Mouse (Mus musculus): ENCODE results near the gene Gcdh. TPM values are rescaled to one million over a fixed set of nuclear protein-coding genes. Genes with fewer than 3 reads are reported as not detected.

The Gcdh gene
- polyA plus RNA-seq, 1 experiment from 2014 or later = 39.1 TPM

DNA sequence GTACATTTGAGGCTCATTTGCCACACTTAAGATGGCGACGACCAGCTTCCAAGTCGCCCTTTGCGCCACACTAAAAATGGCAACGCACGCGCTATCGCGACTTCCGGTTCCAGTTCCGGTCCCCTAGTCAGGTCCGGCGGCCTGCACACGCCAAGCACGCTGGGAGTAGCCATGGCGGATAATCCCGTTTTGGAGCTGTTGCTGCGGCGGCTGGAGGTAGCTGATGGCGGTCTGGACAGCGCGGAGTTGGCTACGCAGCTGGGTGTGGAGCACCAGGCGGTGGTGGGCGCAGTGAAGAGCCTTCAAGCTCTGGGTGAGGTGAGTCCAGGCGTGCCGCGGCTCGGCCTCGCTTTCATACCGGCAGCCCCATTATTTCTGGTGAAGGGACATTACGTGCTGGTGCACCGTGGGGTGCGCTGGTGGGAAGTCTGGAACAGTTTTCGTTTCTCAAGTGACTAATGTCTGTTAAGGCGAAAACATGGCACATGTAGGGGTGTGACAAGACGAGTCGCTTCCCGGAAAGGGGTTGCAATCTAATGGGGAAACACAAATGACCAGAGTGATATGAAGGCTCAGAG lies 36.8 kb downstream of the Gcdh start, which contains the start of gene Farsa:
Gene Farsa, plus strand, starts transcription at position 126 of the 578 bp plus-strand sequence.
- ATAC-seq (ENCODE audit: insufficient number of reproducible peaks, insufficient read depth, low FRiP score, low TSS enrichment, low read depth) = peak; percentile 65
- Histone ChIP-seq H3K9me3 (no peaks in the 10 kb centered on the region), H3K4me1 (peaks cover 14% of the 10 kb centered on the region), H3K4me3 (peak within 1 kb of the TSS; percentile 74), H3K27me3 (no peaks in the 10 kb centered on the region), H3K36me3 (peaks cover 29% of the 10 kb centered on the region), H3K4me2 (peak within 1 kb of the TSS; percentile 94), H3K27ac (peak within 1 kb of the TSS; percentile 71), H3K9ac (peak within 1 kb of the TSS; percentile 88)
- WGBS = under 1% methylated on average over 39 of the region's 39 CpGs

DNA sequence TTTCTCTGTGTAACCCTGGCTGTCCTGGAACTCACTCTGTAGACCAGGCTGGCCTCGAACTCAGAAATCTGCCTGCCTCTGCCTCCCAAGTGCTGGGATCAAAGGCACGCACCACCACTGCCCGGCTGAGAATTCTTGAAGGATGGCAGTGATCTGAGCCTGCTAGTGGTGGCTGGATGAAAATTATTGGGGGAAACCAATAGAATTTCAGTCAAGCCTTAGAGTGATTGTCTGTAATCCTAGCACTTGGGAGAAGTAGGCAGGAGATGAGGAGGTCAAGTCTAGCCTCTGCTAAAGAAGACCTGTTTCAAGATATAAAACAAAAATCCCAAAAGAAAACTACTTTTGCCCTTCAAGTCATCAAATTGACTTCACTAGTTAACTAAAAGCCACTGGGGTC lies 37.3 kb downstream of the Gcdh start:
- Histone ChIP-seq H3K4me2 (peak overlapping the region; percentile 94; the same call in 1 of the 2 replicates), H3K4me1 (peaks cover 14% of the 10 kb centered on the region), H3K27me3 (no peaks in the 10 kb centered on the region), H3K9ac (no peak overlapping the region; the same call in 1 of the 2 replicates), H3K36me3 (peaks cover 24% of the 10 kb centered on the region), H3K27ac (no peak overlapping the region), H3K4me3 (peak overlapping the region; percentile 74), H3K9me3 (no peaks in the 10 kb centered on the region)
- ATAC-seq (ENCODE audit: insufficient number of reproducible peaks, insufficient read depth, low FRiP score, low TSS enrichment, low read depth) = no peak
- 96% methylated on average over 3 of the region's 3 CpGs for WGBS

- H3K4me3 ChIP-seq = peak overlapping the region; percentile 97
- peaks cover 37% of the 10 kb centered on the region for H3K4me1 ChIP-seq
- 38% methylated on average over 6 of the region's 6 CpGs for WGBS
- H3K9me3 ChIP-seq = no peaks in the 10 kb centered on the region
- no peak for ATAC-seq (ENCODE audit: insufficient number of reproducible peaks, insufficient read depth, low FRiP score, low TSS enrichment, low read depth)
- no peaks in the 10 kb centered on the region for H3K27me3 ChIP-seq
- peak overlapping the region; percentile 75 for H3K4me2 ChIP-seq
- peak overlapping the region; percentile 80 for H3K27ac ChIP-seq
- H3K9ac ChIP-seq = peak overlapping the region; percentile 74
- peaks cover 28% of the 10 kb centered on the region for H3K36me3 ChIP-seq
Observed at GRCm38 (mm10) chr8:84847684-84848435, 45.9 kb downstream of the Gcdh start.

- peak; percentile 99 for ATAC-seq (ENCODE audit: insufficient number of reproducible peaks, insufficient read depth, low FRiP score, low TSS enrichment, low read depth)
- no peaks in the 10 kb centered on the region for H3K9me3 ChIP-seq
- H3K4me1 ChIP-seq = peaks cover 42% of the 10 kb centered on the region
- H3K4me2 ChIP-seq = peak within 1 kb of the TSS; percentile 84
- no peaks in the 10 kb centered on the region for H3K27me3 ChIP-seq
- H3K9ac ChIP-seq = peak within 1 kb of the TSS; percentile 97
- H3K36me3 ChIP-seq = peaks cover 37% of the 10 kb centered on the region
- peak within 1 kb of the TSS; percentile 97 for H3K4me3 ChIP-seq
- under 1% methylated on average over 55 of the region's 55 CpGs for WGBS
- peak within 1 kb of the TSS; percentile 88 for H3K27ac ChIP-seq
Observed at GRCm38 (mm10) chr8:84846722-84847572, 46.8 kb downstream of the Gcdh start, which contains the start of gene Calr. TSS of gene Calr (minus strand) at chr8:84846934.

GRCm38 (mm10) chr8:84846094-84846721 lies 47.5 kb downstream of the Gcdh start:
- Histone ChIP-seq H3K4me3 (peak overlapping the region; percentile 97), H3K4me1 (peaks cover 42% of the 10 kb centered on the region), H3K27ac (peak overlapping the region; percentile 88), H3K27me3 (no peaks in the 10 kb centered on the region), H3K9ac (peak overlapping the region; percentile 97), H3K9me3 (no peaks in the 10 kb centered on the region), H3K36me3 (peaks cover 45% of the 10 kb centered on the region), H3K4me2 (peak overlapping the region; percentile 84)
- under 1% methylated on average over 30 of the region's 30 CpGs for WGBS
- peak; percentile 0; the same call in 1 of the 2 replicates for ATAC-seq (ENCODE audit: insufficient number of reproducible peaks, insufficient read depth, low FRiP score, low TSS enrichment, low read depth)

DNA sequence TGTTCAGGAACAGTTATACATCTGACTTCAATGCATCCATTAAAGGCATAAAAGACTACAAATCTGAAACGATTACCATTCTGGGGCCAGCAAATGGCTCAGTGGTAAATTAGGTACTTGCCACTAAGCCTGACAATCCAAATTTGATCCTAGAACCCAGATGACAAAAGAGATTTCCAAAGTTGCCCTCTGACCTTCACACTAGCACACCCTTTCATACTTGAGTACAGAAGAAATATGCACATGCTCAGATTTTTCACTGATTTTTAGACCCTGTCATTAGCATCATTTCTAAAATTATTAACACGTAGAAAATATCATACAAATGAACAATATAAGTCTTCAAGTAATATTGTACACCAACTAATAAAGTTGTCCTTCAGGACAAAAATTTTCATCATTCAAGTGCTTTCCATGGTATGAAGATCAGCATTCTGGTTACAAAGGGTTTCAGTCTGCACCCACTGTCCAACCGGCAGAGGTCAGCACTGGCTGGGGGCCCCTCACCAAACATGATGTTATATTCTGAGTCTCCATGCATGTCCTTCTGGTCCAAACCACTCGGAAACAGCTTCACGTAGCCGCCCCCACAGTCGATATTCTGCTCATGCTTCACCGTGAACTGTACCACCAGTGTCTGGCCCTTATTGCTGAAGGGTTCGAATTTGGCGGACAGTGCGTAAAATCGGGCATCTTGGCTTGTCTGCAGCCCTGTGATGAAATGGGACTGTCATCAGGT lies 48.2 kb downstream of the Gcdh start:
- peaks cover 42% of the 10 kb centered on the region for H3K4me1 ChIP-seq
- H3K36me3 ChIP-seq = peaks cover 46% of the 10 kb centered on the region
- H3K27me3 ChIP-seq = no peaks in the 10 kb centered on the region
- peak overlapping the region; percentile 97 for H3K9ac ChIP-seq
- ATAC-seq (ENCODE audit: insufficient number of reproducible peaks, insufficient read depth, low FRiP score, low TSS enrichment, low read depth) = no peak
- H3K4me3 ChIP-seq = peak overlapping the region; percentile 97
- H3K9me3 ChIP-seq = no peaks in the 10 kb centered on the region
- H3K4me2 ChIP-seq = peak overlapping the region; percentile 84
- WGBS = 13% methylated on average over 12 of the region's 12 CpGs
- H3K27ac ChIP-seq = 0 out of 2 replicates have a peak overlapping the region, but pooled peaks have one; percentile 88

DNA sequence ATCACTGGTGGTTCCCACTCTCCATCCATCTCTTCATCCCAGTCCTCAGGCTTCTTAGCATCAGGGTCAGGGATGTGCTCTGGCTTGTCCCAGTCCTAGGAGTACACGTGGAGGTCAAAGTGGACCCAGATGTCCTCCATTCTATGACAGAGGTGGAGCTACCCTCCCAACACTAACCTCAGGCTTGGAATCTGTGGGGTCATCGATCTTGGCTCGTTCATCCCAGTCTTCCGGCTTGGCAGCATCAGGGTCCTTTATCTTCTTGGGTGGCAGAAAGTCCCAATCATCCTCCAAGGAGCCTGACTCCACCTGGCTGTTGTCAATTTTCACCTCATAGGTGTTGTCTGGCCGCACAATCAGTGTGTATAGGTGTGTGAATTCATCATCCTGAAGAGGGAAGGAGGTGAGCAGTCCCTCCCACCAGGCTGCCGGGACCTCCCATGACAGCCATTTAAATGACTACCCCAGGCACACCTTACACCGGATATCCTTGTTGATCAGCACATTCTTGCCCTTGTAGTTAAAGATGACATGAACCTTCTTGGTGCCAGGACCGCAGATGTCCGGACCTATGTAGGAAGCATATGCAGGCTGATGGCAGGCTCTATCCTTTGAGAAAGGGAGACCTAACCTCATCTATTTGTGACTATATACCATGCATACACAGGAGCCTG lies 49.2 kb downstream of the Gcdh start:
- WGBS = 82% methylated on average over 9 of the region's 9 CpGs
- H3K27me3 ChIP-seq = no peaks in the 10 kb centered on the region
- H3K4me2 ChIP-seq = peak overlapping the region; percentile 84
- peaks cover 45% of the 10 kb centered on the region for H3K4me1 ChIP-seq
- H3K36me3 ChIP-seq = peaks cover 46% of the 10 kb centered on the region
- H3K27ac ChIP-seq = peak overlapping the region; percentile 39; the same call in 1 of the 2 replicates
- H3K4me3 ChIP-seq = peak overlapping the region; percentile 97
- no peaks in the 10 kb centered on the region for H3K9me3 ChIP-seq
- no peak for ATAC-seq (ENCODE audit: insufficient number of reproducible peaks, insufficient read depth, low FRiP score, low TSS enrichment, low read depth)
- peak overlapping the region; percentile 97 for H3K9ac ChIP-seq

- no peaks in the 10 kb centered on the region for H3K27me3 ChIP-seq
- H3K4me2 ChIP-seq = no peak overlapping the region
- H3K9ac ChIP-seq = 0 out of 2 replicates have a peak overlapping the region, but pooled peaks have one; percentile 27
- peak overlapping the region; percentile 0; the same call in 1 of the 2 replicates for H3K4me3 ChIP-seq
- H3K9me3 ChIP-seq = no peaks in the 10 kb centered on the region
- peaks cover 62% of the 10 kb centered on the region for H3K4me1 ChIP-seq
- 77% methylated on average over 1 of the region's 1 CpGs for WGBS
- peaks cover 74% of the 10 kb centered on the region for H3K36me3 ChIP-seq
- H3K27ac ChIP-seq = no peak overlapping the region
- no peak for ATAC-seq (ENCODE audit: insufficient number of reproducible peaks, insufficient read depth, low FRiP score, low TSS enrichment, low read depth)
Observed at GRCm38 (mm10) chr8:84841514-84841913, 52.2 kb downstream of the Gcdh start.

GRCm38 (mm10) chr8:84840248-84840999 lies 53.3 kb downstream of the Gcdh start, which contains the start of gene Rad23a:
TSS of gene Rad23a (minus strand) at chr8:84840665.
- H3K4me2 ChIP-seq = peak within 1 kb of the TSS; percentile 67
- peaks cover 62% of the 10 kb centered on the region for H3K4me1 ChIP-seq
- WGBS = under 1% methylated on average over 40 of the region's 55 CpGs
- peak; percentile 92 for ATAC-seq (ENCODE audit: insufficient number of reproducible peaks, insufficient read depth, low FRiP score, low TSS enrichment, low read depth)
- peak within 1 kb of the TSS; percentile 90 for H3K27ac ChIP-seq
- H3K9ac ChIP-seq = peak within 1 kb of the TSS; percentile 90
- no peaks in the 10 kb centered on the region for H3K9me3 ChIP-seq
- H3K4me3 ChIP-seq = peak within 1 kb of the TSS; percentile 89
- H3K36me3 ChIP-seq = peaks cover 82% of the 10 kb centered on the region
- H3K27me3 ChIP-seq = no peaks in the 10 kb centered on the region
